Mouse (Mus musculus): ENCODE measurements around the gene Pak7.
A peak's percentile ranks its signal among the peaks of the same experiment; 100 is the strongest.

Gene Pak7

DNA sequence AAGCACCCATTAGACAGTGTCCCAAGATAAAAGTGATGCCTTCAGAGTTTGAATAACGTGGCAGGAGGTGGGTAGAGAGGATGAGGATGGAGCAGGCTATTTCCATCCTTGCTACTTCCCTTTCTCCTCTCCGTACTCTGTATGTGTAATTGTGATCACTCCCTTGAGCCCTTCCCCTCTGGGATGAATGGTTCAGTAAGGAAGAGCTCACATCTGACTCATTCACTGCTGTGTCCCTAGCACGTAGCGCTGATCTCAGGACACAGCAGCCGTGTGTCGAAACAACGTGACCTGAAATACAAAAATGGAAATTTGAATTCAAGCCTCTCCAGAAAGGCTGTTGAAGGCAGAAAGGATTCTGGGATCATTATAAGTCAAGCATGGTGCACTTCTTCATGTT, 237.0 kb downstream of the Pak7 start:
- no peak for DNase-seq (ENCODE audit: low spot score)

DNA sequence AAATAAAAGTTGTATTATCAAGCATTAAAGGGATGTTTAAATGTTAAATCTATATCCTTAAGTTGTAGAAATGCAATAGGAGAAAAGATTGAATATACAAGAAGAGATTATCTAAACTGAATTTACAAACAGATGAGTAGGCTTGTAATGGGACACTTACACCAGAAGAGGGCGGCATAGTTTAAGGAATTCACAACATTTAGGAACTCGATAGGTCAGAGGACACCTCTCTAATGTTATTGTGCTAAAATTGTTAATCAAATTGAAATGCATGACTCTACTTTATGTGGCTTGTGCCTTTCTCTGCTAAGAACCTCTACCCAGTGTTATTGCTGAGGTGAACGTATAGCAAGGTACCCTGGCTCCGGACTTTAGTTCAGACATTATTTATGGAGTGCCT, 238.2 kb downstream of the Pak7 start:
- peak; percentile 6 for DNase-seq (ENCODE audit: low spot score)

DNA sequence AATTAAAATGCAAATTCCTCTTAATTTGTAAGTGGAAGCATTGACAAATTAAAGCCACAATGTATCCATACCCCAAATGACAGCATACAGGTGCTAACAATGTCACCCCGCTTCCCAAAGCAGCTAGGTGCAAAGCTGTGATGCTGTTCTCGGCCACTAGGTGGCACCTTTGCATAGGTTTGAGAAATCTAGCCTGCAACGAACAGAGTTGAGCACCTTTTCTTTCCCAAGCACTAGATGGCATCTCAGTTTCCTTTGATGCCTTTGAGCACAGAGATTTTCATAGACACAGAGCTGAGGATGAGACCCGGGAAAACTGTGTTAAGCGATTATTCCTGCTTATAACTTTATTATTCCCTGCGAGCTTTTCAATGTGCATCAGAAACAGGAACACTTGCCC, 238.8 kb downstream of the Pak7 start:
- peak; percentile 65 for DNase-seq (ENCODE audit: low spot score)

DNA sequence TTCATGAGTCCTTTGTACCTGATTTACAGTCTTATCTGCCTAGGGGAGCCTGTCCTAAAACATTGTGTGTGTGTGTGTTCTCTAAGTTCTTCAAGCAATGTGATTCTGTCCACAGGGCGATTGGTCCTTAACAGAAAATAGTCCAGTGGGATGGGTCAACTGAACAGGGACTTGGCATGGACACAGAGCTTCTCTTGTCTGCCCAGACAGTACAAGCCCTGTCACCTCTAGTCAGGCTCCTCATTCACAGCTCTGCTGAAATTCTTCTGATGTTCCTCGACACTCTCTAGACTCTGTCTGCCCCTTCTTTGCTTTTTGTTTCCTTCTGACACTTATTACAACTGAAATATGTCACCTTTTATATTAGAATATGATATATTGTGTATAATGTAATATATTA, 247.0 kb downstream of the Pak7 start:
- no peak for DNase-seq (ENCODE audit: low spot score)

DNA sequence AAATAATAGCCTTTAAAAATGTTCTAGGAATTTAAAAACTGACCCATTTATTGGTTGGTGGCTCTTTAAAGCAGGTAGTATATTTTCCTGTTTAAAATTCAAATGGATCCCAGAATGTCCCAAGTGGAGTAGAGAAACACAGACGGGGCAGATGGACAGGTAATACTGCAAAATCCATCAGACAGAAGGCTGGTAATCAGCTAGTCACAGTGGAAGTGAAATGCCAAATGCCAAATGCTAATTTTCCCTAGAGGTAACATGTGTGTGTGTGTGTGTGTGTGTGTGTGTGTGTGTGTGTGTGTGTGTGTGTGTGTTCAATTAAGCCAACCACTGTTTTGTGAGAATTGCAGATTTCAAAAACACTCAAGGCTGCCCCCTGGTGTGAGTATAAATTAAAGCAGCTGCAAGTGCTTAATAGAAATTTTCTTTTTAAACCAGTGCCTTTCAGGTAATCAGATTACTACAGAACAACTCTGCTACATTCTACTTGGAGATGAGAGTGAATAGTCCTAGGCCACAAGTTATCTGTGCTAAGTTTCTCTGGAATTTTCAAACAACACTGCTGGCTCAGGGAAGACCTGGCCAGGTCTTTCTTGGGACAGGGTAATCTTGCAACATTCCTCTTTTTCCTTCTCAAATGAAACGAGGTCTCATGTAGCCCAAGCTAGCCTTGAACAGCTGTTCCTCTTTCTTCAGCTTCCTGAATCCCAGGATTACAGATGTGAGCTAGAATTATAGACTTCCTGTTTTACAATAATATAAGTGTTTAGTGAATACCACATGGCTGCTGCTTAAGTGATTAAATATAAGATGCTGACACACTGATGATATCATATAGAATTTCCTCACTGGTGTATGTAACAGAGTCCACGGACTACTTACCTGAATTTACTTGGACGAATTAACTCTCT, 248.4 kb downstream of the Pak7 start:
- DNase-seq (ENCODE audit: low spot score), result peak; percentile 26

DNA sequence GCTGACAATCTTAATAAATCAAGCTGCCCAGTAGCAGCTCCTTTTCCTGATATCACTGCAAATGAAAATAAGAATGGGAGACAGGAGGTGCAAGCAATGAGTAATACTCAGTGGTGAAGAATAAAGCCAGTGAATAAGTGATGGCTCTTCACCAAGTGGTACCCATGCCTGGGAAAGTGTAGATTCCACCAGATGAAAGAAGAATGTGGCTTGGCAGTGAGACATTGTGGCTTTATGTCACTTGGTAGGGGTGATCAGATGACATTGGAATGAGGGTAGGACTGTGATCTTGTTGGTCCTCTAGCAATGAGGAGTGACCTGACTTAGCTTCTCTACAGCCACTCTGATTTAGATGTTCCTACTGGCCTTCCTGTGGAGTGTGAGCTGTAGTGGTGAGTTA, 249.3 kb downstream of the Pak7 start:
- DNase-seq (ENCODE audit: low spot score), result no peak

DNA sequence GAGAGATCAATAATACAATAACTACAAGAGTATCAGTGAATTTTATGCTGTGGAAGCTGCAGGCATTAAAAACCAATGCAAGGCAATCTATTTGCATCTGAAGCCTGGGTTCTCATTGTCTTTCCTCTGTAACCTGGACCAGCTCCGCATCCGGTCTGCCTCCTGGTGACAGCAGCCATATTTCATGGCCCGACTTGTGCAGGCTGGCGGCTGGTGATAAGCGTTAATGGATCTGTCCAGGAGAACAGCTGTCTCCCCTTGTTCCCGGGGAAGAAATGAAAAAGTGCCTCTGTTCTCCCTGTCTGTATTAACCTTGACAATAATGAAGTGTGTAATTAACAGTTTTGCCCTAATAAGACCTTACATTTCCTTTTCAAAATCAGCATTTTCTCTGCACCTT, 265.9 kb downstream of the Pak7 start:
- no peak for DNase-seq (ENCODE audit: low spot score)

DNA sequence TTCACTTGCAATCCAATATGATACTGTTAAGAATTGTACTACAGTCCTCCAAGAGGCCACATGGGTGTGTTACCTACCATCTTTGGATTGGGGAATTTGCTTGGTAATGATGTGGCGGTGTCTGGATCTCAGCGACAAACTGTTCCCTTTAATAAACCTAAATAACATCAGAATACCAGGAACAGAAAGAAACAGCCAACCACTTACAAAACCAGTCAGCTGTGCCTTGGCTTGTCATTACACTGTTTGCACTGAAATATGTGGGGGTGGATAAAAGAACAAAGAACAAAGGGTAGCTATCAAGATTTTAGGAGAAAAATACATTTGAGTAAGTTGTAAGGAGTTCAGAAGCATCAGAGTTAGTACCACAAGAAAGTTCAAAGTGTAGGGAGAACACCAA, 269.8 kb downstream of the Pak7 start:
- DNase-seq (ENCODE audit: low spot score), result no peak

DNA sequence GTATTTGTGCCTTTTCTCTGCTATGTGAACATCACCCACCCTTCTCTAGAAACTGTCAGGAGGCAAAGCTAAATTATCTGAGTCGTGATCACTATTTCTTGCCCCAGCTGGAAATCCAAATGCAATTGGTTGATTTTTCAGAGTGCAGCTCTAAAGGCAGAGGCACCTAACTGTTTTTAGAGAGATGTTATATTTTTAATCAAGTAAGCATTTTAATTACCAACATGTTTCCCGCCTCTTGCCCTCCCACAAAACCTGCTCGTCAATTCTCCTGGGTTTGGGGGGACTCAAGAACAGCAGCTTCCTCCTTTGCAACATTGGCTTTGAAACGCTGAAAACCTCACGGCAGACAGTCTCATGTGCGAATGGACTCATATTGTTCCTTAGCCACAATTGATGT, 274.4 kb downstream of the Pak7 start:
- no peak for DNase-seq (ENCODE audit: low spot score)

DNA sequence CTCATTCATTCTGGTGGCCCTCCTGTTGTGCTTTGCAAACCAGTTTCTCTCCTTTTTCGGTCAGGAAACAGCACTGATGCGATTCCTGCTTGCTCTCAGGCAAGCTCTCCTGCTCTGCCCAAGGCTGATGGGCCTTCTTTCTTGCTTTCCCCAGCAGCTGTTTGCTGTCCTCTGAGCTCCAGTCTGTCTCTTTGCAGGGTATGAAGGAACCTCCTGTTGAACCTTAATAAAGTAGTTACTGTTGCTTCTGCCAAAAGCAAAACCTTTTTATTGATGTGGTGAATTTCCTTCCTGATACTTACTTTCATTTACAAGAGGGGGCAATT, 278.8 kb downstream of the Pak7 start:
- DNase-seq (ENCODE audit: low spot score), result no peak

DNA sequence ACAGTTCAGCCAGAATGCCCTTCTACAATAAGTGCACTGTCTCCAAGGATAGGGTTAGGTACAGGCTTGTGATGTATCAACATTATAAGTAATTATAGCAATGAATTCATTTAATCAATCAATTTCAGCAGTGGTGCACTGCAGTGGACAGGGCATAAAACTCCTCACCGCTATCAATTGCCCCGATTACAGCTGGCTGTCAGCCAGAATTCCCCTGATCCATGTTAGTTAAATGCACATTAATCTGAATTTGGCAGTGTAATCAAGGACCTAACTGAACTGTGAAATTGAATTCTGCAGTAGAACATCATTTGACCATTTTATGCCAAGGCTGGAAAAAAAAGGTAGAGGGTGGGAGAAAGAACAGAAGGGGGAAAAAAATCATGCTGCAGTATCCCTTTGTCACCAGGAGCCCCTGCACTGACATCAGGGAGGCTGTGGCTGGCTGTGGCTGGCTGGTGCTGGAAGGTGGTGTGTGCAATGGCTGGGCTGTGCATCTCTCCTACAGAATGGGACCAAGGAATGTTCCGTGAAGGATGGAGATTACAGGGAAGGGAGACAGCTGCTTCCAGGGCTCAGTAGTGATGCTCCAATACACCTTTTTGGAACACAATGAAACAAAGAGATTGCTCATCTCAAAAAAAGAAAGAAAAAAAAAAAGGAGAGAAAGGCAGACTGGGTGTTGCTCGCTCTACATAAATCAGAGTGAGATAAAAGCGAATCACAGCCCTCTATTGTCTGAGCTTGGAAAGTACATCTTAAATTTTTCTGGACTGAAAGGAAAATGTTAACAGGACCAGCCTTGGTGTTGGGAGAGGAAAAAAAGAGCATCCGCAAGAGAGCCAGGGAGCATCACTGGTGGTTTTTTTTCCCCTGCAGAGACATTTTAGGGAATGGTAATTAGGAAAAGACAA, 279.4 kb downstream of the Pak7 start:
- DNase-seq (ENCODE audit: low spot score), result no peak

DNA sequence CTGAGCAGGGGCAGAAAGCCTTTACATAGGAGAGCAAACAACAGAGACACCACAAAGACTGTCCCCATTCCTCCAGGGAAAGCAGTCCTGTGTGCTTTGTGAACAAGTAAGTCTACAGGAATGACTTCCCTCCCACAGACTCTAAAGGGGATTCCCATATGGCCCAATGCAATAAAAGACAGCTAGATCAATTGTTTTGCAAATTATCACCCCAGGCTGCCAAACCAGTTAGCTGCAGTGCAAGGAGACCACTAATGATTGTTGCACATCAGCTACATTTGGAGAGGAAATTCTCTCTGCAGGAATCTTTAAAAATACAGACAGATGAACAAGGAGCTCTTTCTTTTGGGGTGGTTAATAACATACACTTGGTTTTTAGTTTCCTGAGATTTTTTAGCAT, 280.2 kb downstream of the Pak7 start:
- DNase-seq (ENCODE audit: low spot score), result no peak

DNA sequence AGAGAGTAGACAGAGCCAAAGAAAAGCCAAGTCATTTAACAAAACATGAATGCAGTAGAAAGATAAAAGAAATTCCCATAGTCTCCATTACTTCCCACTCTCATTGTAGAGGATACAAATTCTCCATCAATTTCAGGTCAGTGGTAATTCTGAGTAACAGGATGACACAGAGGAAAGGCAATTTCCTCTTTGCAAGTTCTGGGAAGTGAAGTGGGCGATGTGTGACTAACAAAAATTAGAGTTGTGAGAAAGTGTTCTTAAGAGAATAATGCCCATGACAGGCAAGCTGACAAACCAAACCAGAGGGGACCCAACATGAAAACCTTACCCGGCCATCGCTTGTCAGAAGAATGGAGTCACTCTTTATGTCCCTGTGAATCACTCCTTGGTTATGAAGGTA, 290.6 kb downstream of the Pak7 start:
- DNase-seq (ENCODE audit: low spot score), result no peak

DNA sequence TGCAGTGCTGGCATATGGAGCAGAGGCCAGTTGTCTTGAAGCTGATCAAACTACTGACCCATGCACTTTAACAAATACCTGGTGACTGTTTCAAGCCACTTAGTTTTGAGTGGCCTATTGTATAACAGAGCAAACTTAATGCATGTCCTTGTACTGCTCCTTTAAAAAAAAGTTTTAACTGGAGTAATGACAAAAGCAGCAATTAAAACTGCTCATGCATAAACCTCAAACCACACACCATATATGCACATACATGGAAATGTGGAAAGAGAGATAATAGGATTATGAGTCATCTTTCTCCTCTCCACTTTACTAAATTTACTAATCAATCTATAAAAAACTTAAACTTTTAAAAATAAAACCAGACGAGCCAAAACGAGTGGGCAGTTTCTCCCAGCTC, 291.8 kb downstream of the Pak7 start:
- no peak for DNase-seq (ENCODE audit: low spot score)

DNA sequence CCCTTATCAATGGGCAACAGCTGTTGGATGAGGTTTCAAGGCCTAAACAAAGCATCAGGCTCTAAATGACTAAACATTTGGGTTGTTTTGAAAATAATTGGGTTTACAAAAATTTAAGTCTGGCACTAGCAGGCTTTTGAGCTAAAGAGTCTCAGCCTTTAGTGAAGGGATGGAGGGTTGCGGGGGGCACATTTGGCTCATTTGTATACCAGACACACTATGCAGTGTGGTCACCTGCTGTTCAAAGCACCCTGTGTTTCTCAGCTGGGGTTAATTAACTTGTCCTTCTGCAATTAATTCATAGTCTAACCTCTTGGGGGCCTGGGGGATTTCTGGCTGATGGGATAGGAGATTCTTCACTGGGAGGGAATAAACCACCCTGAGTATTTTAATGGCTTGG, 323.4 kb downstream of the Pak7 start:
- DNase-seq (ENCODE audit: low spot score), result no peak

DNA sequence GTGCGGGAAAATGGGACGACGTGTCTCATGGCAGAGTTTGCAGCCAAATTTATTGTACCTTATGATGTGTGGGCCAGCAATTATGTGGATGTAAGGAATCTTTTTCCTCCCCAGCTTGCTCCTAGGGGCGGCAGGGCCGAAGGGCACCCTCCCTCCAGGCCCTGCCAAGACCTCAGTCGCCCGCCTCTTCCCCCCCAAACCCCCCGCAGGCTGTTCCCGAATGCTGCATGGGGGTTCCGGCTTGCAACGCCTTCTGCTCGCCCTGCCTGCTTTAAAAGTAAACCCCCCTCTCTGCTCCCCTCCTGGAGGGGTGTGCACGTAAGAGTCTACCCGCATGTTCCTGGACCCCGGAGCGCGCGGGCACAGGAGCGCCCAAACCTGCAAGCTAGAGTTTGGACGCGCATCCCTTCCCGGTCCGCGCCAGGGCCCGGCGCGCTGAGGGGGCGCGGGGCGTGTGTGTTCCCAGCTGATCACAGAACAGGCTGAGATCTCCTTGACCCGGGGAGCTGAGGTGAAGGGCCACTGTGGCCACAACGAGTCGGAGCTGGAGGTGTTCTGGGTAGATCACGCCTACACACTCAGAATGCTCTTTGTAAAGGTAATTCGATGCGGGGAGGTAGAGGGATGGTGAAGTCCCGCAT, 328.6 kb downstream of the Pak7 start:
- DNase-seq (ENCODE audit: low spot score), result no peak

DNA sequence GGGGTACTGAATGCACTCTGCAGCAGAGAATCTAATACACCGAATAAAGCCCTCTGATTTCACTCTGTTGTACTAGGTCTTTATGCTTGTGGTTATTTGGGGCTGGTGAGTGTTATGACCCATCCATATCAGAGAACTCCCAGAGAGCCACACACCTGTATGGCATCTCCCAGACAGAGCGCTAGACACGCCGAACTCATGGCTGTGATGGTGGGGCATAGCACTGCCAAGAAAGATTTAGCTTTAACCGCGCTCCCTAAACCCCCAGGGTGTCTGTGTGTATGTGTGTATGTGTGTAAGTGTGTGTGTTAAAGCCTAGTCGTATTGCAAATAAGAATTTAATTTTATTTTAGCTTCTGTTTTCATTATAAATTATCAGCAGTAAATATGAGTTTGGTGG, 329.4 kb downstream of the Pak7 start:
- no peak for DNase-seq (ENCODE audit: low spot score)

DNA sequence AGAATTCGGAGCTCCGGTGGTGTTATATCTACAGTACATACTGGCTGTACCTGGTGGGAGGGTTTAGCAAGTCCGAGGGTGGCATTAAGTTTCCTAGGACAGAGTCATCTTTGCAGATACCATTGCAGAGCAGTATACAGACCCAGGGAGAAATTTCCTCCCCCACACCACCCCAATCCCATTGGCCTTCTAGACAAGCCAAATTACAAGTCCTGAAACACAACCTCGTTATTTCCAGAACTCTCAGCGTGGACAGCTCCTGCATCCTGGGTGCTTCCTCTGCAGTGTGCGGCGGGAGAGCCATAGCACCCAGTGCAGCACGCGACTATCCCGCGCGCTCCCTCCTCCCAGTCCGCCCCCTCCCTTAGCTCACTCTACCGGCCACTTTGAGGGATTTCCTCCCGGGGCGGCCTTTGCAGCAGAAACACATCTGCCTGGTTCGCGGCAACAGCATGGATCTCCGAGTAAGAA, 329.9 kb downstream of the Pak7 start:
- no peak for DNase-seq (ENCODE audit: low spot score)

DNA sequence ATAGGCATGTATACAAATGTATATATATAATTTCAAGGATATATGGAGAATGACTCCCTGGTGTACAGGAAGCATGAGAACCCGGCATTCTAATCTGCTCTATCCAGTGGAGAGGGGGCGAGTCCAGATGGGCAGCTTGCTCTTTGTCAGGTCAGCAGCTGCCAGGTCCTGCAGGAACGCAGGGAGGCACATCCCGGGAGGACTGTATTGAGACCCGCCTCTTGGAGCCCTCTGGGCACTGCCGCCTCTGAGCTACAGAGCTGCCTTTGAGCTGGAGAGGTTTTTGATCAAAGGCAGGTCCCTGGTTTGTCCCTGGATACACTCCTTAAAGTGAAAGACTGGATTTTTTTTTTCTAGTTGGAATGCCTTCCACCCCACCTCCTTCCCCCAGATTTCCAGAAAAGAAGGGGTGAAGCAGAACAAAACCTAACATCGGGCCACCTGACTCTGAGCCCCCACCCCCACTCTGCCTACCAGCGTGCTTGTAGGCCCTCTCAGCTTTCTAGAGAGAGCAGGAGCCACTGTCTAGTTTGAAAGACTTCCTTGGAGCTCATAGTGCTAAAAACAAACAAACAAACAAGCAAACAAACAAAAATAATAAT, 336.0 kb downstream of the Pak7 start, which contains the start of gene Lamp5:
Gene Lamp5 (plus strand): TSS at position 552 of the 602 bp plus-strand sequence.
- DNase-seq (ENCODE audit: low spot score), result no peak

DNA sequence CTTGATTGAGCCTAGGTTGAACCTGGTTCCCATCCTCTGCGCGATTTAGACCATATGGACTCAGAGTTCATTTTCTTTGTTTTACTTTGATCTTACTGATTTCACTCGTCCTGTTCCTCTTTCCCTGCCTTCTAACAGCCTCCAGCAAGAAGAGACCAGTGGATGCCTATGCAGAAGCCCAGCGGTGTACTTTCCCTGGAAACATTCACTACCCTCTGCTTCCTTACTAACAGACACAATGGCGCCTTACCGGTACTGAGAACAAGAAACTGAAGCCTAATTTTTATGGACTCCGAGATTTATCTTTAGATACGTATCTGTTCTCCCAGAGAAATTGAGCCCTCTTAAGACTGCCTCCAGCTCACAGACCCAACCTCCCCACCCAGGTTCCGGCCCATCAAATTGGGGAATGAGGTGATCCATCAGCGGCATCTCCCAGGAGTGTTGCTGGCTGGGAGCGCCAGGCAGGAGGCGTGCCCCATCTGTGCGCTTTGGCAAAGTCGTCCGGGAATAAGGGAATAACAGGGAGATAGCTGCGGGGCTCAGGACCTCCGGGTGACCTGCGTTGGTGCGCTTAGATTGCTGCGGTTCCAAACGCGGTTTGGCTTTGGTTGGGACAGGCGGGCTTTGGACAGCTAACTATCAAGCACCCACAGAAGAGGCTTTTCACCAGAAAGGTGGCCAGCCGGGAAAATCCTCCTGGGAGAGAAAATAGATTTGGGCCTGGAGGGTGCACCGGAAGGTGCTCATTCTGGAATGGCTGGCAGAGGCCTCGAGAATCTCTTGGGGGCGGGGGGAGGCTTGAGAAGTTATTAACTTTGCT, 336.8 kb downstream of the Pak7 start:
- no peak for DNase-seq (ENCODE audit: low spot score)

DNA sequence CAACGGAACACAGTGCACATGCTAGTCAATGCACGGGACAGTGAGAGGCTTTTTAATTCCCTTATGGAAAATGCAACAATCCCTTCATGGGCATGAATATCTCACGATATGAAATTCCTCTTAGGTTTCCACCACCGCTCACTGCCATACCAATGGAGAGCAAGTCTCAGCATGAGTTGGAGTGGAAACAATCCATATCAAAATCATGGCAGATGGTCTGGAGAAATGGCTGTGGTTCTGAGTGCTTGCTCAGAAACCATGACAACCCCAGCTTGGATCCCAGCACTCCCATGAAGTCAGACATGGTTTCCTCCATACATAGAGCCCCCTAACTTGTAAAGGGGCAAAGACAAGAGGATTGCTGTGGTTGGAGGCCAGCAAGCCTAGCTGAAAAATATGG, 339.3 kb downstream of the Pak7 start:
- DNase-seq (ENCODE audit: low spot score), result no peak

Data from ovary, postnatal 14 days (tissue).